Mouse (Mus musculus) common myeloid progenitor, adult 5-6 weeks (primary cell): ENCODE data around the gene Ndufv2. TPM values are rescaled to one million over a fixed set of nuclear protein-coding genes. Genes with fewer than 3 reads are reported as not detected.

ENCODE experiments used
- total RNA-seq: library from RNA; stranded (forward); fragments of 200-1000, 187-1606 nt; gene quantifications from 2 replicates; pipeline ENCODE4 v1.2.3, GENCODE M21; 2017

Gene Ndufv2
- total RNA-seq, 1 experiment from 2014 or later = 219 TPM

Other genes with a start within 250 kb of the Ndufv2 start
- 114 and 116 TPM in 2 replicates for gene Ralbp1, start 215.8 kb downstream of the Ndufv2 start, total RNA-seq
- gene Twsg1, start 150.3 kb downstream of the Ndufv2 start, total RNA-seq = 21.8 and 23.3 TPM in 2 replicates
- 50.5 and 62.8 TPM in 2 replicates for gene Ankrd12, start 24.5 kb downstream of the Ndufv2 start, total RNA-seq
- gene Washc1, start 10.0 kb upstream of the Ndufv2 start, total RNA-seq = 25.9 and 27.5 TPM in 2 replicates
- gene Ddx11, start 22.0 kb upstream of the Ndufv2 start, total RNA-seq = 17.1 and 25.4 TPM in 2 replicates